Mouse (Mus musculus): ENCODE results near the gene G6pdx. TPM values are rescaled to one million over a fixed set of nuclear protein-coding genes. Genes with fewer than 3 reads are reported as not detected.

Gene G6pdx
- total RNA-seq (2021): 144 and 163 TPM in 2 replicates
- long read RNA-seq, transcript G6pdx-201 (13 exons, 2,652 nt): major isoform, 23 of 29 reads
- long read RNA-seq, partial matches to known transcripts: 5 of 29 reads
- long read RNA-seq, other reads (novel, unspliced or antisense): 0 of 29 reads

DNA sequence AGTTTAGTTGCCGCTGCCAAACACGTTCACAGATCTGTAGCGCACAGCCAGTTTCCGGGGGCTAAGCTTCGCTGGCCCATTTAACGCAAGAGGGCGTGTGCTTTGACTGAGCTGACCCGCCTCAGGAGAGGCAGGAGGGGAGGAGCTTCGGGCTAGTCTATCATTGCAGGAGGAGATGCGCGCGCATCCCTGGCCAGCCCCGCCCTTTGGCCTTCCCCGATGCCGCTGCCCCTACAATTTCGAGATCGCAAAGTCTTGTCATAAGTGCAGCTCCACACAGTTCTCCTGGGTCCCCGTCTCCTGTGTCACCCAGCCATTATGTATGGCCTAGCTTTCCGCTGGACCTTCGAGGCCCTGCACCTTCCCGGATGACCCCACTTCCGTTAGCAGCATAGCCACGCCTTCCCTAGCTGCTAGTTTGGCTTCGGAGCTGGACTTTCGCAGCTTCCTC, at the start of gene G6pdx:
TSS of gene G6pdx (minus strand) at position 369 of the 451 bp plus-strand sequence.
- peak; percentile 87 for DNase-seq

DNA sequence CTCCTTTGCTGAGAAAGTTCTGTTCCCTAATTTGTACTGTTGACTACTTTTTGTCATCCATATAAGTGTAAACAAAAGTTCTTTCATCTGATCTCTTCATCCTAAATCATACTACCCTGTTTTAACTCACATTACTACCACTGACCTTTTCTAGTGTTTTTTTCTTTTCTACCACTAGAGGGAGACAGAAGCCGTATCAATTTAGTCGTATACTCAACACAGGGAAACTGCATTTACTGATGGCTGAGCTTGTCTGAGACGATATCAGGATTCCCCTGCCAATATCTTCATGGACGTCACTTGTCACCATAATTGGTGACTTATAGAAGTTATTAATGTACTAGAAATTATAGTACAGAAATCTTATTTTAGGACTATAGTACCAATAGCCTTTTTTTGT, 23.8 kb upstream of the G6pdx start:
- DNase-seq: no peak

DNA sequence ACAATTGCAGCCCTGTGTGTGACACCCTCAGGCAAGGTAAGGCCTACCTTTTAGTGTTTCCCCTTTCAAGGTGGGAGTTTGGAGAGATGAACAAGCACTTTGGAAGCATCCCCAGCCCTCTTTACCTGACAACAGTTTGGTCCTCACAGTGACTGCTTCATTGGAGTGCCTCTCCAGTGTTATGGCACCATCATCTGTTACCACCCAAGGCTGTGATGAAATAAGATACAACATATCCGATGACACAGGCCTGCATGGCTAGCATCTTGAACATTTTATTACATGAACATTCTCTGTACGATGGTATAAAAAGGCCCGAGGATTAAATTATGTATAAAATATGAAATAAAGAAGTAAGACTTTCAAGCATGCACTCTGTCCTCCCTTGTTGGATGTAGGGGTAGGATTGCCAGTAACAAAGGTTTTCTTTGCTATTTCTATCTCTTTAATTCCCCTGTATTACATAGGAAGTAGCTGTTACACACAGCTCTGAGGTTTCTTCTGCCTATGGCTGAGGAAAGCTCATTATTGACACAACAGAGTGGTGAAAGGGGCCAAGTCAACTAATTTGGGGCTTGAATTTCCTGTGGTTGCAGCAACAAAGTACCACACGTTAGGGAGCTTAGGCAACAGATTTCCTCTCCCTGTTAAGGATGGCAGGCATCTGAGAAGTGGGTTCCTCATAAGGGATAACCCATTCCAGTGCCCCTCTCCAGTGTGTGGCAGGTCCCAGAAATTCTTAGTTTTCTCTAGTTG, 22.3 kb upstream of the G6pdx start:
- no peak for DNase-seq

DNA sequence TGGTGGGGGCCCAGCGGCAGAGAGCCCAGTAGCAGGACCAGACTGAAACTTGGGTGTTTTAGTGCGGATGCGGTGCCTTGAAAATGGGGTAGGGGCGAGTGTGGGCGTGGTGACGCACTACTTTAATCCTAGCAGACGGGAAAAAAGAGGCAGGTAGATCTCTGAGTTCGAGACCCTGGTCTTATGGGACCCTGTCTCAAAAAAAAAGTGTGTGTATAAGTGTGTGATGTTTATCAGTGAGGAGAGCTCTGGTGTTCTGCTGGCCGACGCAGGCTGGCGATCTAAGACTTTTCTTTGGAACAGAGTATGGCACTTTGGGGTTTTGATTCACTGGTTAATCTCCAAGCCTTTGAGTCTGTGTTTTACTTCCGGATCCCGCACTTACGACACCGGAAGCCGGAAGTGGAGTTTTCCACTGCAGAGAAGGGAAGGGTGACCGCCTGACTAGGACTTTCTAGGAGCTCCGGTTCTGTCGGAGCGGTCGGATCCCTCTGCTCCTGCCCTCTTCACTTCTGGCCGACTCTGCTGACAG, 362 bp upstream of the G6pdx start:
- peak; percentile 57 for DNase-seq

DNA sequence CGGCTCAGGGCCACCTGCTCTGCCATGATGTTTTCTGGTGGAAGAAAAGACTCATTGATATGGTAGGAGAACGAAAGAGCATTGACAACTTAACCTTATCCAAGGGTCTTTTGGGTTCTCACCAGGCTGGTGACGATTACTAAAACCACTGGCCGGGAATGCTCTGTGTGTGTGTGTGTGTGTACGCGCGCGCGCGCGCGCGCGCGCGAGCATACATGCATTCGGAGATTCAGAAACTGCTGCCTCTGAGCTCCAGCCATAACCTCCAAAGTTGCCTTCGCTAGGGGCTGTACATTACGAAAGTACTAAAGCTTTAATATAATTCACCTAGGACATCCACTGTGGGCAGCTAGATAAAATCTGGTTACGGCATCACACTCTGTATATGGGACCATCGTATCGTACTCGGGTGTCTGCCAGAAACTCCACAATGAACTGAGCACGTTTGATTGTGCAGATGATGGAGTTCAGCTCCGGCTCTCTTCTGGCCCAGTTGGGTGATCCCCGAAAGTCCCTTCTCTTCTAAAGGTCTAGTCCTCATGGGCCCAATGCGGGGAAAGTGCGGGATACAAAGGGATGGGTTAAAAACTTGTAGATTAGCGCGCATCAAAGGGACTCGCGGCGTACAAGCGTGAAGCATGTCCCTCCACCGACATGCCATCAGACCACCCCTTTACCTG, 708 bp downstream of the G6pdx start:
- no peak for DNase-seq

DNA sequence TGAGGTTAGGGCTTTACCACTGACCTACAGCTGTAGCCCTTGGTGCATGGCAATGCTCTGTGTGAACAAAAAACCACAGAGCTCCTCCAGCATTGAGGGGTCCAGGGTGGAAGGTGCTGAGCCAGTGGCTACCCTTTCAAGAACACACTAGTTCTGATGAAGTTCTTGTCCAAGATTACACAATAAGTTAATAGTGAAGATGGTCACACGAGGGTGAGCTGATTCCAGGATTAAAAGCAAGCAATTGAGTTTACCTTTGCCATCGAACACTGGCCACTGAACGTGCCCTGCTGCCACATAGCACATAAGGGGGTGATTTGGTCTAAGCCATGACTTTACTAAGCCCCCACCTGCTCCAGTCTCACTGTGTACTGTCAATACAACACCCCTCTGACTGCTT, 1.9 kb downstream of the G6pdx start:
- DNase-seq: no peak

DNA sequence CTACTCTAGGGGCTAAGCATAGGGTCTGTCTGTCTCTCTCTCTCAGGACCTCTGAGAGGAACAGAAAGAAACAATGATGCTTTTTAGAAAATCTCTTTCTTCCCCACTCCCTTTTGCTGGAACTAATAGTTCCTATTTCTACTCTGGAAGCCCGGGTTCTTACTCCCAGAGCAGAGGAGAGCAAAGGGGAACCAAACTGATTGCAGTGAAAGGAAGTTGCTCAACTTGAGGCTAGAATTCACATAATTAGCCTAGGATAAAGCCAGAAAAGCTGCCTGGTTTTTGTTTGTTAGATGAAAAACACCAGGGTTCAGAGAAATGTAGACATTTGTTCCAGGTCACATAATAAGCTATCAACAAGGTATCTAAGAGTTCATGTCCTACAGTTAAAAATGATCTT, 2.7 kb downstream of the G6pdx start:
- no peak for DNase-seq

DNA sequence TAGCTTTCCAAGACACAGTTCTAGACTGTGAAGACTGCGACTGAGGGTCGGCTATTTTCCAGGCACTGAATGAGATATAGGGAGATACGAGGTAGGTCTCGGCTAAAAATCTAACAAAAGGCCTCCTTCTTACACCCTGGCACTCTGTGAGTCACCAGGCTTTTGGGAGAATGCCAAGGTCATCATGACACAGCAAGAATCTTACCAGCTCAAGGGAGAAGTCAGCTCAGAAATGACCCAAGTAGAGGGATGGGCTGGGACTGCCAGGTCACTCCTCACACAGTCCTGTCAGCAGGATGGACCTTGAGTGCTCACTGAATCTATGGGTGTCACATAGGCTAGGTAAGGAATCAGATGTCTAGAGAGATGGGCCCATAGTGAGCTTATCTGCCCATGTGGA, 3.8 kb downstream of the G6pdx start:
- DNase-seq: peak; percentile 67

DNA sequence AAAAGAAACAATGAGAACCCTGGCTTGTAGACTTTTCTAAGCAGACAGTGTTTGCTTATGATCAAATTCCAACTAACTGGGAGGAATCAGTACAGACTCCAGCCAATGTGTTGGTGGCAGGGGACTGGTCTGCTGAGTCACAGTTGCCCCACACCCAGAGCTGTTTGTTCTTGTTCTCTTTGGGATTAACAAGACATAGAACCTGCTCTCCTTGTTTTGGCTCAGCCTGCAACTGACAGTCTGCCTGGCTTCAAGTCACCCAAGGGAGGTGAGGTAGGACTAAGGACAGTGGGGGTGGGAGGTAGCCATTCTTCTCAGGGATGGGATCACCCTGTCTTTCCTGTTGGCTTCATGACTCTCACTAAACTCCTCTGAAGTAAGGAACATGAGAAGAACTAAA, 4.6 kb downstream of the G6pdx start:
- DNase-seq: peak; percentile 7

DNA sequence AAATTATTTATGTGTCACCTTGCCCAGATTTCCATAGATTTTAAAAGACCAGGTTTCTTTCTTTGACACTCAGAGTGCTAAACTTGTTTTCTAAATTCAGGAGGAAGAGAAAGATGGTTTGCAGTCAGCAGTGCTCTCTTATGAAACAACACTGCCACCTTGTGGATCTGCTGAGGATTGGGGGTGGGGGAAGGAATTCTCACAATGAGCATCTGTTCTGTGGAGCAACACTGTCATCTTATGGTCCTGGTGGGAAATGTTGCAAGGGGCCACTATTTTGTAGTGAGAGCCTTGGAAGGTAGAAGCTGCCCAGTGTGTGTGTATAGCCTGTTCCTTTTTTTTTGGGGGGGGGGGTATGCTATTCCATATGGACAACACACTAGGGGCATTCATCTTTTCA, 15.6 kb downstream of the G6pdx start:
- DNase-seq: peak; percentile 35

DNA sequence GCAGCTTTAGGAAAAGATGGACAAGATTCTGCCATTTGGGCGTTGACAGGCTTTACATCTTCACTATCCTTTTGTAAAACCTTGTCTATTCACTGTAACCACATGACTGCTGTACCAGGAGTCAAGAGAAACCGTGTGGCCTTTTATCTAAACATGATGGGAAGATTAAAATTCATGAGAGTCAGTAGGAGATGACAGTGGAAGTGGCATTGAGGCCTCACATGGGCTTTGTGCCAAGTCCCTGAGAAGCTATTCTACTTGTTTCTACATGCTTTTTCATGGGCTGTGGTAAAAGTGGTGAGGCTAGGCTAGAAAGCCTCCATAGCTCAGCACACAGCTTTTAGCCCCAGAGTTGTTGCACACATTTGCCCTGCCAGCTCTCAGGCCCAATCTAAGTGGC, 20.7 kb downstream of the G6pdx start:
- no peak for DNase-seq

DNA sequence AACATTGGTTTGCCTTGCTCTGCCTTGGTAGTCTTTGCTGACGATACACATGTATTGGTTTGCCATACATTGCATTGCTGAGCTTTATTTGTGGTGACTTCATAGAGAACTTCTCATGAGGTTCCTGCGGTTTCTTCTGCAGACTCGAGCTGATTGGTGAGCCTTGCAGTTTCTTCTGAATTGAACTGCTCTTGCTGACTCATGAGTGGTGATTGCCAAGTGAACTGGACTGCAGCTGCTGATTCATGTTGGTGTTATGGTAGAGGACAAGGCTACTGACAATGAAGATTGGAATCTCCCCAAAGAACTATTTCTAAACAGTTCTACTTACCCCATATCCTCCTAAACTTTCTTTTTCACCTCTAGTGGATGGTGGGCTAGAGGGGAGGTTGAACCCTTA, 28.9 kb downstream of the G6pdx start:
- no peak for DNase-seq

DNA sequence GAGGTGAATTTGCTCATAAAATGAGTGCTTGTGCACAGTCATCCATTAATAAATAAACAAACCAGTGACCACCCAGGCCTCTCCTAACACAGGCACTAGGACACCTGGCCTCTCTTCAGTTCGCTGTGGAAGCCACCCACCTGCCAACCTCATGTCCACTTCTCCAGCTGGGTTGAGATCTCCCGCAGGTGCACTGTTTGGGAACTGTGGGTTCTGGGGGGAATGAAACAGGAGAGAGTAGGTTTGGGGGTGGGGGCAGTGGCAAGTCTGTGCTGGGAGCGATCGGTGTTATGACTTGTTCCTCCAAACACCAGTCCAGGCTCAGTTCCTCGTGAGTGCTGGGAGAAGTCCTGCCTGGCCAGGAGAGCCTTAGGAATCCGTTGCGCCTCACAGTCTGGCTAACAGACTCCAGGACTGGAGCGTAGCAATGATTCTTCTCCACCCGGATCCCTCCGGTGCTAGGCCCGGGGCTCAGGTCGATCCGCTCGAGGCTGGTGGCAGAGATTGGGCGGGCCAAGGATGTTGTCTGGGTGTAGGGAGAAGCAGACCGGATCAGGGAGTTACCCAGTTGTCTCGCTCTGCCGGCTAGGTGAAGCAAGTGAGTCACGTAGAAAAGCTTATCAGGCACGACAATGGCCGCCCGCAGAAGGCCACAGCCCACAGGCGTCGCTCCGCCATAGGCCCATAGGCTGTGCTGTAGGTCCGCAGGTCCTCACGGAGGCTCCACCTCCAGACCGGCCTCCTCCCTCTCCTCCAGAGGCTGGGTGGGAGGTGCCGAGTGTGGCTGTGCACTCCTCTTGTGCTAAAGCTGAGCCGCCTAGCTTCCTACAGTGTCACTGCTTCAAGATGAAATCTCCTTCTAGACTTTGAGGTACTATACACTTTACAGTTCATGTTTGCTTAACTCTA, 36.2 kb downstream of the G6pdx start, which contains the start of the genes Fam3a and Ikbkg:
TSS of gene Fam3a (minus strand) at position 738 of the 909 bp plus-strand sequence.
TSS of gene Ikbkg (plus strand) at position 756 of the 909 bp plus-strand sequence.
- DNase-seq: peak; percentile 81

DNA sequence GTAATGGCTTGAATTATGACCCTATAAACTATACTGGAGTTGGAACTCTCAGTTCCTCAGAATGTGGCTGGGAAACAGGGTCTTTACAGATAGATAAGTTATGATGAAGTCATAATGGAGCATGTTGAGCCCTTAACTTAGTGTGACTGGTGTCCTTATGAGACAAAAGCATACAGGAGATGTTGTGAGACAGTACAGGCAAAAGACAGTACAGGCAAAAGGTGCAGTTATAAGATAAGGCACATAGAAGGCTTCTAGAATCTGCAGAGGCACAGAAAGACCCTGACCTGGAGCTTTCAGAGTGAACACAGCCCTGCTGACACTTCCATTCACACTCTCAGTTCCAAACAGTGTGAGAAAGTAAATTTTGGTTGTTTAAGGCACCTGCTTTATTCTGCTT, 40.8 kb downstream of the G6pdx start:
- DNase-seq: no peak

DNA sequence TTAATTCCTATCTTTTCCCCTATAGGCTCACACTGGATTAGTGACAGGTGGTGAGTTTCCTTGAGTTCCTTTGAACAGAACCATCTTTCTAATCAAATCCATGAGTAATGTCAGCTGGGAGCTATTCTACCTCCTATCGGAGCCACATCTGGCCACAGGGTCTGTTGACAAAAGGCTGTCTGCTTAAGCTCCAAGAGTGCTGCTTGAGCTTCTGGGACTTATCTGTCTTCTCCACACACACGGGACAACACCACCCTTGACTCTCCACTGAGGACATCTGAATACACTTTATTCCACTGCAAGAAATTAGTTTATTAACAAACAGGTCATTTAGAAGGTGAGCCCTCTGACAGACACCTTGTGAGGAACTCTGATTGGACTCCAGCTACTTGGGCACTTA, 44.5 kb downstream of the G6pdx start:
- no peak for DNase-seq

DNA sequence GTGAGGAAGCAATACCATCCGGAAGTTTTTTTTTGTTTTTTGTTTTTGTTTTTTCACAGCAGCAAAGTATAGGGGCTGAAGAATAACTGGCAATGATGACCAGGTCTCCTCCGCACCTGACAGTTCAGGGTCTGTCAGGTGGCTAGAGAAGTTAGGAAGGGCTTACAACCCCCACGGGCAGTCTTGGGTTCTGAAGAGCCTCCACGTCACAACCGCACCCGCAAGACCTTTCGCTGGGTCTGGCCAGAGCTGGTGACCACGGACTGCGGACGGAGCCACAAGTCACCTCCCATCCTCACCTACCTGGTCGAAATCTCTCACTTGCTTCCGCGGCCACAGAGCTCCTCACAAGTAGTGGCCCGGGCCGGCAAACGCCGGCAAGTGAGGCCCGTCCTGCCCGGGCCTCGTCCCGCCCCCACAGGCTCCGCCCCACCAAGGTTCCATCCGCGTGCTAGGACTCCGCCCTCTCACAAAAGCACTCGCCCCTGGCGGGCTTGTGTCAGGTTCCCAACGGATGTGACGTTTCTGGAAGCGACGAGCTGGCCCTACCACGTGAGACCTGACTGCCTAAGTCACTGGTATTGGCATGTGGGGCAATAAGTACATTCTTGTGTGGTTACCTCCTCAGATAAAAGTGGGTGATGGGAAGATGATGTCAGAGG, 56.0 kb downstream of the G6pdx start, which contains the start of the genes Ubl4a and Slc10a3:
TSS of gene Ubl4a (minus strand) at position 331 of the 662 bp plus-strand sequence.
TSS of gene Slc10a3 (minus strand) at position 462 of the 662 bp plus-strand sequence.
- DNase-seq: peak; percentile 84

DNA sequence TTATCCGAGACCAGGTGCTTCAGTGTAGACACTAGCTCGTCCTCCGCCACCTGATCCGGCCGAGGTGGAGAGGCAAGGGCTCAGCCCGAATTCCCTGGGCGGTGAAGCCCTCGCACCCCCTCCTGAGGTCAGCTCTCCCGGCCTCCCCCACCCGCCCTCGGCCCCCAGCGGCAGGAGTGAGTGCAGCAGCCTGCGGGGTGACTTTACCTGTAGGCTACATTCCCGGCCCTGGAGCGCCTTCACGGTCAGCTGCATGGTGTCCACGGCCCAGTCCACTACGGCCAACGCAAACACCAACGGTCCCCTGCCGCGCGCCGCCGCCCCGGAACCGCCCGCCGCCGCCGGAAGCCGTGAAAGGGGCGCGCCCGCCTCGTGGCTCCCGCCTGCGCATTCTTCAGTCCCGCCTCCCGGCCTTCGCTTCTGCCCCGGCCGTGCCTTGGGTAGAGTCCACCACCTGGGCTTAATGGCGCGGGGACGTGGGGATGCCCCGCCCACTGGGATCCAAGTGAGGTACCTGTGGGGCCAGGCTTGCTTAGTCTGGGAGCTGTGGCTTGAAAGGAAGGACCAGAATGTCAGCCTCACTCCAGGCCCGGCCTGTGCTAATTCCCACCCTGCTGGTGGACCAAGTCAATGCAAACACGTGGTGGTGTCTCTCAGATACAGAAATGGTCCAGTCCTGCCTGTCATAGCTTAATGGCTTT, 60.6 kb downstream of the G6pdx start:
- peak; percentile 81 for DNase-seq

DNA sequence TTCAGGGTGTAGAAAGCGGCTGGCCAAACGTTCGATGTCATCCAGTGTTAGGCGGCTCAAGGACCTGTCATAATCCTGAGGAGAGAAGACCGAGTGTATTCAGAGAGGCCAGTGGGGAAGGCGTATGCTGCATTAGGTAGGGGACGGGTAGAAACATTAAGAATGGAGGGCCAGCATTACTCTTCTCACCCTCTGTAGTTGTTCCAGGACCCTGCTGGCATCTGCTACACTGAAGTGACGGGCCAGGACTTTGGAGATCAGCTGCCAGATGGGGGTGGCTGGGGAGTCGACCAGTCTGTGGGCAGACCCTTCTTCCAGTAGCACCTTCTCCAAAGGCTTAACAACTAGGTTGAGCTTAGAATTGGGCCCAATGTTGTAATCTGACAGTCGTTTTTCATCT, 61.5 kb downstream of the G6pdx start:
- no peak for DNase-seq
